In genomic region chr10:81485060-81485449, GRCm38 (mm10) we compare ENCODE assay signal across 9 mouse cellular contexts. TPM values are rescaled to one million over a fixed set of nuclear protein-coding genes. Genes with fewer than 3 reads are reported as not detected.
DNase-seq lines count a peak whose midpoint lies in the region; ATAC-seq and TF ChIP-seq lines count a peak whose summit lies in the region.
"Had no signal": no experiment of that assay in that cellular context is flagged by ENCODE, and none has a peak within 500 bp of the region (broad histone marks: within the 10 kb centered on the region; RNA-seq: fewer than 3 reads in every experiment).

No protein-coding gene starts in this region.

- peaks cover 42% of the 10 kb centered on the region for H3K36me3 ChIP-seq in intestine, postnatal 0 days (ENCODE audit: control insufficient read depth, insufficient read depth)
- peaks cover 18% of the 10 kb centered on the region for H3K36me3 ChIP-seq in intestine, embryonic 16.5 days (ENCODE audit: control insufficient read depth, insufficient read depth, low read length)
- H3K36me3 ChIP-seq in midbrain, embryonic 16.5 days (ENCODE audit: control insufficient read depth, insufficient read depth, low read length): peaks cover 30% of the 10 kb centered on the region
- peaks cover 43% of the 10 kb centered on the region for H3K36me3 ChIP-seq in embryonic facial prominence, embryonic 10.5 days (replicated peaks)

- 0 out of 2 replicates have a peak, but pooled peaks have one; percentile 12 for TF ChIP-seq POLR2A in cortical plate, adult 2 months (IDR thresholded peaks at IDR 0.05; ENCODE audit: extremely low read depth, insufficient read depth, low read length)

- TF ChIP-seq CTCF in intestine, postnatal 0 days (IDR thresholded peaks at IDR 0.05; ENCODE audit: low read depth): peak; percentile 54
- TF ChIP-seq CTCF in cortical plate, adult 2 months (IDR thresholded peaks at IDR 0.05; ENCODE audit: extremely low read depth, insufficient read depth, low read length): 0 out of 2 replicates have a peak, but pooled peaks have one; percentile 6

- H3K9ac ChIP-seq in intestine, postnatal 0 days (ENCODE audit: low read depth, low read length): no peak overlapping the region
- no peak overlapping the region for H3K9ac ChIP-seq in intestine, embryonic 16.5 days (ENCODE audit: low read depth, low read length)
- peak overlapping the region; percentile 30; the same call in 1 of the 2 replicates for H3K9ac ChIP-seq in midbrain, embryonic 16.5 days (ENCODE audit: low read depth, low read length)

- no peak for ATAC-seq in intestine, postnatal 0 days
- no peak for ATAC-seq in intestine, embryonic 16.5 days
- ATAC-seq in midbrain, embryonic 16.5 days: no peak

- H3K9me3 ChIP-seq in intestine, postnatal 0 days (ENCODE audit: control insufficient read depth): no peaks in the 10 kb centered on the region
- H3K9me3 ChIP-seq in intestine, embryonic 16.5 days (ENCODE audit: control insufficient read depth, low read length): no peaks in the 10 kb centered on the region
- H3K9me3 ChIP-seq in midbrain, embryonic 16.5 days (replicated peaks; ENCODE audit: control insufficient read depth, low read length, poor library complexity, severe bottlenecking): no peaks in the 10 kb centered on the region
- no peaks in the 10 kb centered on the region for H3K9me3 ChIP-seq in embryonic facial prominence, embryonic 10.5 days

- H3K4me3 ChIP-seq in intestine, postnatal 0 days (ENCODE audit: low read depth, low read length): no peak overlapping the region
- H3K4me3 ChIP-seq in intestine, embryonic 16.5 days (ENCODE audit: low read length): no peak overlapping the region
- no peak overlapping the region for H3K4me3 ChIP-seq in cortical plate, adult 2 months (ENCODE audit: insufficient read depth, low read length)
- no peak overlapping the region for H3K4me3 ChIP-seq in midbrain, embryonic 16.5 days (ENCODE audit: low read depth, low read length)
- no peak overlapping the region for H3K4me3 ChIP-seq in embryonic facial prominence, embryonic 10.5 days

- H3K4me2 ChIP-seq in intestine, postnatal 0 days (replicated peaks; ENCODE audit: low read depth): no peak overlapping the region
- H3K4me2 ChIP-seq in intestine, embryonic 16.5 days (ENCODE audit: low read depth, low read length): no peak overlapping the region
- H3K4me2 ChIP-seq in midbrain, embryonic 16.5 days (ENCODE audit: low read length): 0 out of 2 replicates have a peak overlapping the region, but pooled peaks have one; percentile 22

- H3K4me1 ChIP-seq in intestine, postnatal 0 days (replicated peaks; ENCODE audit: control insufficient read depth, insufficient read depth, low read length): no peaks in the 10 kb centered on the region
- H3K4me1 ChIP-seq in intestine, embryonic 16.5 days (ENCODE audit: control insufficient read depth, insufficient read depth, low read length): peaks cover 6% of the 10 kb centered on the region
- peaks cover 3% of the 10 kb centered on the region; the same call in 1 of the 2 replicates for H3K4me1 ChIP-seq in cortical plate, adult 2 months (ENCODE audit: control insufficient read depth, insufficient read depth, low read length)
- peaks cover 25% of the 10 kb centered on the region for H3K4me1 ChIP-seq in midbrain, embryonic 16.5 days (ENCODE audit: control insufficient read depth, insufficient read depth, low read length)
- peaks cover 18% of the 10 kb centered on the region for H3K4me1 ChIP-seq in embryonic facial prominence, embryonic 10.5 days

- 14% methylated on average over 2 of the region's 2 CpGs for WGBS in intestine, postnatal 0 days
- WGBS in intestine, embryonic 16.5 days: 30% methylated on average over 2 of the region's 2 CpGs
- WGBS in midbrain, embryonic 16.5 days: 47% methylated on average over 2 of the region's 2 CpGs
- 38% methylated on average over 2 of the region's 2 CpGs for WGBS in embryonic facial prominence, embryonic 10.5 days

- DNase-seq in CD4-positive, CD25-positive, alpha-beta regulatory T cell, adult 2 months (ENCODE audit: low read depth, low spot score): peak; percentile 72
- DNase-seq in ovary, adult 18-20 months (ENCODE audit: low spot score): no peak
- no peak for DNase-seq in embryonic facial prominence, embryonic 10.5 days (ENCODE audit: low spot score)
- no peak for DNase-seq in heart, adult 8-10 months (ENCODE audit: low spot score)

- H3K27me3 ChIP-seq in intestine, postnatal 0 days (replicated peaks; ENCODE audit: control insufficient read depth, insufficient read depth, low read length): peaks cover 18% of the 10 kb centered on the region
- peaks cover 15% of the 10 kb centered on the region for H3K27me3 ChIP-seq in intestine, embryonic 16.5 days (replicated peaks; ENCODE audit: control insufficient read depth, insufficient read depth, low read length)
- no peaks in the 10 kb centered on the region for H3K27me3 ChIP-seq in midbrain, embryonic 16.5 days (ENCODE audit: control insufficient read depth, insufficient read depth, low read depth, low read length)
- peaks cover 31% of the 10 kb centered on the region for H3K27me3 ChIP-seq in embryonic facial prominence, embryonic 10.5 days (replicated peaks; ENCODE audit: low read depth, poor library complexity, severe bottlenecking)

- no peak overlapping the region for H3K27ac ChIP-seq in intestine, postnatal 0 days (ENCODE audit: low read depth, low read length)
- no peak overlapping the region for H3K27ac ChIP-seq in intestine, embryonic 16.5 days (ENCODE audit: low read length)
- no peak overlapping the region for H3K27ac ChIP-seq in cortical plate, adult 2 months (ENCODE audit: insufficient read depth, low read length)
- peak overlapping the region; percentile 83 for H3K27ac ChIP-seq in midbrain, embryonic 16.5 days (ENCODE audit: low read length)
- no peak overlapping the region for H3K27ac ChIP-seq in embryonic facial prominence, embryonic 10.5 days (replicated peaks)
- H3K27ac ChIP-seq: macrophage had no signal

RNA-seq across cellular contexts. Expression of gene Celf5, which starts 2.5 kb away (rescaled TPM):
- 0.76 and 1.0 TPM in 2 replicates for polyA plus RNA-seq in intestine, postnatal 0 days (2015; fragmentation: Nextera tagmentation; extraction: Ambion mirVana)
- polyA plus RNA-seq in intestine, embryonic 16.5 days (2015; fragmentation: Nextera tagmentation; extraction: Ambion mirVana): 1.4 and 1.5 TPM in 2 replicates
- polyA plus RNA-seq in cortical plate, adult 2 months (2012; rRNA removed): 307 and 309 TPM in 2 replicates
- polyA plus RNA-seq in midbrain, embryonic 16.5 days (2015; fragmentation: Nextera tagmentation; extraction: Ambion mirVana): 88.3 and 103 TPM in 2 replicates
- 1.2 and 2.3 TPM in 2 replicates for polyA plus RNA-seq in embryonic facial prominence, embryonic 10.5 days (2016; fragmentation: Nextera tagmentation; extraction: Ambion mirVana)
- total RNA-seq in heart, adult 8-10 months (2022): under 1 TPM in 2 of 4 experiments, not detected in 2; 0.12 to 0.29 TPM

RNA-seq across cellular contexts. Expression of gene Ncln, which starts 11.1 kb away (rescaled TPM):
- 58.6 and 61.1 TPM in 2 replicates for polyA plus RNA-seq in intestine, postnatal 0 days (2015; fragmentation: Nextera tagmentation; extraction: Ambion mirVana)
- polyA plus RNA-seq in intestine, embryonic 16.5 days (2015; fragmentation: Nextera tagmentation; extraction: Ambion mirVana): 126 and 137 TPM in 2 replicates
- 124 and 129 TPM in 2 replicates for polyA plus RNA-seq in cortical plate, adult 2 months (2012; rRNA removed)
- polyA plus RNA-seq in midbrain, embryonic 16.5 days (2015; fragmentation: Nextera tagmentation; extraction: Ambion mirVana): 61.1 and 61.3 TPM in 2 replicates
- 85.2 and 94.3 TPM in 2 replicates for polyA plus RNA-seq in embryonic facial prominence, embryonic 10.5 days (2016; fragmentation: Nextera tagmentation; extraction: Ambion mirVana)
- total RNA-seq in heart, adult 8-10 months (2022): 10 to 100 TPM; 48.7 to 72.7 (median 66.7) TPM

RNA-seq across cellular contexts. Expression of gene S1pr4, which starts 14.9 kb away (rescaled TPM):
- polyA plus RNA-seq in intestine, postnatal 0 days (2015; fragmentation: Nextera tagmentation; extraction: Ambion mirVana): 0.50 and 0.74 TPM in 2 replicates
- 0.86 and 0.99 TPM in 2 replicates for polyA plus RNA-seq in intestine, embryonic 16.5 days (2015; fragmentation: Nextera tagmentation; extraction: Ambion mirVana)
- 0.87 and 1.1 TPM in 2 replicates for polyA plus RNA-seq in cortical plate, adult 2 months (2012; rRNA removed)
- 0.44 and 0.58 TPM in 2 replicates for polyA plus RNA-seq in midbrain, embryonic 16.5 days (2015; fragmentation: Nextera tagmentation; extraction: Ambion mirVana)
- 0.28 and 0.51 TPM in 2 replicates for polyA plus RNA-seq in embryonic facial prominence, embryonic 10.5 days (2016; fragmentation: Nextera tagmentation; extraction: Ambion mirVana)
- 1 to 10 TPM in 2 of 4 experiments, under 1 TPM in 2; 0.88 to 1.4 (median 1.0) TPM for total RNA-seq in heart, adult 8-10 months (2022)

RNA-seq across cellular contexts. Expression of gene Nfic, which starts 29.6 kb away (rescaled TPM):
- polyA plus RNA-seq in intestine, postnatal 0 days (2015; fragmentation: Nextera tagmentation; extraction: Ambion mirVana): 29.2 and 35.1 TPM in 2 replicates
- 49.8 and 55.8 TPM in 2 replicates for polyA plus RNA-seq in intestine, embryonic 16.5 days (2015; fragmentation: Nextera tagmentation; extraction: Ambion mirVana)
- polyA plus RNA-seq in cortical plate, adult 2 months (2012; rRNA removed): 52.2 and 54.5 TPM in 2 replicates
- polyA plus RNA-seq in midbrain, embryonic 16.5 days (2015; fragmentation: Nextera tagmentation; extraction: Ambion mirVana): 15.4 and 17.2 TPM in 2 replicates
- 12.5 and 20.2 TPM in 2 replicates for polyA plus RNA-seq in embryonic facial prominence, embryonic 10.5 days (2016; fragmentation: Nextera tagmentation; extraction: Ambion mirVana)
- 100 to 1,000 TPM; 100 to 132 (median 108) TPM for total RNA-seq in heart, adult 8-10 months (2022)

RNA-seq across cellular contexts. Expression of gene Gna15, which starts 39.0 kb away (rescaled TPM):
- polyA plus RNA-seq in intestine, postnatal 0 days (2015; fragmentation: Nextera tagmentation; extraction: Ambion mirVana): 0.64 and 0.78 TPM in 2 replicates
- polyA plus RNA-seq in intestine, embryonic 16.5 days (2015; fragmentation: Nextera tagmentation; extraction: Ambion mirVana): 1.1 and 1.5 TPM in 2 replicates
- polyA plus RNA-seq in cortical plate, adult 2 months (2012; rRNA removed): 3.4 and 3.9 TPM in 2 replicates
- 0.80 and 0.87 TPM in 2 replicates for polyA plus RNA-seq in midbrain, embryonic 16.5 days (2015; fragmentation: Nextera tagmentation; extraction: Ambion mirVana)
- 1.2 and 1.3 TPM in 2 replicates for polyA plus RNA-seq in embryonic facial prominence, embryonic 10.5 days (2016; fragmentation: Nextera tagmentation; extraction: Ambion mirVana)
- under 1 TPM; 0.37 to 0.78 (median 0.54) TPM for total RNA-seq in heart, adult 8-10 months (2022)

Comparison
In these comparisons a context has a peak if more than half of its experiments do, and no peak if none do; other contexts are left out.
1. RNA of gene Celf5, which starts 2.5 kb away (polyA plus RNA-seq): 307 to 309 TPM in cortical plate, adult 2 months and 88.3 to 103 TPM in midbrain, embryonic 16.5 days; 1.2 to 2.3 TPM in embryonic facial prominence, embryonic 10.5 days, 1.4 to 1.5 TPM in intestine, embryonic 16.5 days and 0.76 to 1.0 TPM in intestine, postnatal 0 days; every median in the first group is over 10 times any median in the second.